Mouse (Mus musculus): ENCODE data around the gene Rmi2. TPM values are rescaled to one million over a fixed set of nuclear protein-coding genes. Genes with fewer than 3 reads are reported as not detected.
"Not testable (repeated sequence)": the region's sequence is repeated elsewhere in the genome, so short reads cannot be mapped to it uniquely, and the experiment has no call there.

Rmi2 gene
- total RNA-seq (2014; fragmentation: Nextera tagmentation), result 10.5 and 13.9 TPM in 2 replicates
- 5.4 and 5.5 TPM in 2 replicates for total RNA-seq (2017)

GRCm38 (mm10) chr16:10834911-10835587 lies at the start of gene Rmi2:
TSS of gene Rmi2 (plus strand) at chr16:10835059.
- peak; percentile 62 for ATAC-seq (replicated peaks; ENCODE audit: poor library complexity, severe bottlenecking)

- peak; percentile 52 for ATAC-seq (replicated peaks; ENCODE audit: poor library complexity, severe bottlenecking)
These were observed 49.3 kb upstream of the Rmi2 start, which contains the start of gene Socs1 for GRCm38 (mm10) chr16:10785371-10786231. TSS of gene Socs1 (minus strand) at chr16:10785536.

DNA sequence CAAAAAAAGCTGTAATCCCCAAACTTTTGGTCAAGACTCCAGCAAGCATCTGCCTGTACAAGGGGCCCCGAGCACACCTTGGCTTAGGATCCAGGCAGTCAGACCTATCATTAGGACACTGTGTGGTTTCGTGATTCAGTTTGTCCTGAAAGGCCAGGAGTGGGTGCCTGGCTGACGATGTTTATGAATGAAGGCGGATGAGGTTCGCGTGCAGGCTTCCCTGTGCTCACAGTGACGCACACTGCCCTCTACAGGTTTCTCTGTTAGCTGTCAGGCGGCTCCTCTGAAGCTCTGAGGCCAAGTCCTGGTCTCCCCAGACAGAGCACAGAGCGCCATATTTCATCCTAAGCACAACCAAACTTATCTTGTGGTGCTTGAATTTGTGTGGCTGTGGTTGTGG lies 48.6 kb upstream of the Rmi2 start:
- peak; percentile 45 for ATAC-seq (replicated peaks; ENCODE audit: poor library complexity, severe bottlenecking)

DNA sequence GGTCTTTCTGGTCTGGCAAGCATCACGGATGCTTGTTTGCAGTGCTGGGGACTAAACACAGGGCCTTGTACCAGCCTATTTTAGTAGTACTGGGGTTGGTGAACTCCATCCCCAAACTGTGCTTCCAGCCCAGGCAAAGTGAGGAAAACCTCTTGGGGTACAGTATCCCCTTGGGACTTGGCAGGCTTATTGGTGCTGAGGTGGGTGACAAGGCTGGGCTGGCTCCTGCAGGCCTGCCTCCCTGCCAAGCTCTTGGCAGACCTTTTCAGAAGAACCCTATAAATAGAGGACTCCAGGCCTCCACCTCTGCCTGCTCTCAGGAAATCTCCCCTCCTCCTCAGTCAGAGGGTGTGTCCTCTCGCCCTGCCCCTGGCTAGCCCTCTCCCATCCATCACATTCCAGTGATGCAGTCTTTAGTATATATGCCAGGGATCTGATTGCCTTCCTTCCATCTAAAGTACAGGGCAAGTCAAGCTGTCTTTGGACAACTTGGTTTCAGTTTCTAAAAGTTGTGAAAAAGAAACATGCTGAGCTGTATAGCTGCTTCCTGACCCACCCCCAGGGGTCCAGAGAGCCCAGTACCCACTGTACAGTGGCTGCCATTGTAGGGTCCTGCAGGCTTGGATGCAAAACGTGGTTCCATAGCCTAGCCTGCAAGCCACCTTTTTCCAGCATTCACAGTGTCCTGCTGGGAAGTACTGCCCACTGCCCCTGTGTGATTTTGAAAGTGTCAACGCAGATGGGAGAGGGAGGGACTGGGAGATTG lies 47.9 kb upstream of the Rmi2 start:
- no peak for ATAC-seq (replicated peaks; ENCODE audit: poor library complexity, severe bottlenecking)

DNA sequence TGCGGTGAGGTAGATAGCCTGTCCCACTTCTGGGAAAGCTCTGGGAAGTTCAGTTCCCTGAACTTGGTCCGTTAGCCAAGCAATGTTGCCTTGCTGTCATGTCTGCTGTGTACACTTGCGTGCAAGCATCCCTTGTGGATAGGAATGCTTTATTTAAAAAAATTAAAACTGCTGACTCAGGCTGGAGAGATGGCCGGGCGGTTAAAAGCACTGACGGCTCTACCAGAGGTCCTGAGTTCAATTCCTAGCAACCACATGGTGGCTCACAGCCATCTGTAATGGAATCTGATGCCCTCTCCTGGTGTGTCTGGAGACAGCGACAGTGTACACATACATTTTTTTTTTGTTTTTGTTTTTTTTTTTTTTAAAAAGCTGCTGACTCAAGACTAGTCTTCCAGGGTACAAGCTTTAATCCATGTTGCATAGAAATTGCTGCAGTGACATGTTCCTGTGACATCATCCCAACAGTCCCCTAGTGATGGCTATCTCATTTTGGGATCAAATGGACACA lies 47.3 kb upstream of the Rmi2 start:
- no peak for ATAC-seq (replicated peaks; ENCODE audit: poor library complexity, severe bottlenecking)

DNA sequence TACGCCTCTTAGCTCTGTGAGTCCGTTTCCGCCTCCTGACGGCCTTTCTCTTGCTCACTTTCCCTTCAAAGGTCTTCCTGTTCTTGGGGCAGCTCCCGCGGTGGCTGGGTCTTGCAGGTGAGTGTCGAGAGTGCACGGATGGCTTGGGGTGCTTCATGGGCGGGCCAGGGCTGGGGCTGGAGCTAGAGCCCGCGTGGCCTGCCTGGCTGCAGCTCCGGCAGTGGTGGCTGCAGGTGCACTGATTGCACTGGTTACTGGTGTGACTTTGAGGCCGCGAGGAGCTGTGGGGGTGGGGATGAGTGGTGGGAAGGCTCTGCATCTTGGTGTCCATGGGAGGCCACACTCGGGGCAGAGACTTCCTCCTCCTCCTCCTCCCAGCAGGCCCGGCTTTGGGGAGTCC lies 46.6 kb upstream of the Rmi2 start, which contains the start of gene Tnp2:
TSS of gene Tnp2 (minus strand) at position 390 of the 400 bp plus-strand sequence.
- no peak for ATAC-seq (replicated peaks; ENCODE audit: poor library complexity, severe bottlenecking)

GRCm38 (mm10) chr16:10788866-10789265 lies 46.0 kb upstream of the Rmi2 start:
- ATAC-seq (replicated peaks; ENCODE audit: poor library complexity, severe bottlenecking), result no peak

DNA sequence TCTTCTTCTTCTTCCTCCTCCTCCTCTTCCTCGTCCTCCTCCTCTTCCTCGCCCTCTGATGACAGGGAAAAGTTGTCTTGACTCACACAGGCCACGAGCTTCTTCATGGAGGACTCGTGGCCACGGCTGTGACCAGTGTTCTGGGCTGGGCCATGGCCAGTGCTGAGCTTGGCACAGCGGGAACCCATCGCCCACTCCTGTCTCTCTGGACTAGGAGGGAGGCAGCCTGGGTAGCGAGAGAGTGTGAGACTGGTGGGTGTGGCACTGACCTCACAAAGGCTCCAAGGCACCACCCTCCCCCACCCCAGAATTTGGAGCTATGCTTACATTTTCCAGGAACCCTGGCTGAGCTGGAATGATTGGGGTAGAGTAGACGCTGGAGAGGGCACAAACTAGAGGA lies 44.2 kb upstream of the Rmi2 start, which contains the start of gene Prm3:
TSS of gene Prm3 (minus strand) at position 213 of the 400 bp plus-strand sequence.
- ATAC-seq (replicated peaks; ENCODE audit: poor library complexity, severe bottlenecking), result no peak

DNA sequence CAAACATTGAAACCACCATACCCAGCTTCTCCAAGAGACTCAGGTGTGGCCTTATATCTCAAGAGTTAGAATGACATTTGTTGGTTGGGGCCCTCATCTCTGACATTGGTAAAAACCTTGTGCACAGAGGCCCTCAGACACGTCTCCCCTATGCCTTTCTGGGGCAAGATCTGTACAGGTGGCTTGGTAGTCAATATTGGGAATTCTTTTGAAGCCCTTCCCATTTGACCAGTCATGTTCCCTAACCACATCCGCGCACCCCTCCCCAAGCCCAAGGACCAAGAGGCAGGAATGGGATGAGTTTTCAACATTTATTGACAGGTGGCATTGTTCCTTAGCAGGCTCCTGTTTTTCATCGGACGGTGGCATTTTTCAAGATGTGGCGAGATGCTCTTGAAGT lies 38.8 kb upstream of the Rmi2 start, which contains the start of gene Prm2:
TSS of gene Prm2 (minus strand) at position 101 of the 400 bp plus-strand sequence.
- ATAC-seq (replicated peaks; ENCODE audit: poor library complexity, severe bottlenecking), result no peak

GRCm38 (mm10) chr16:10802420-10802819 lies 32.4 kb upstream of the Rmi2 start:
- ATAC-seq (replicated peaks; ENCODE audit: poor library complexity, severe bottlenecking), result not testable (repeated sequence)

GRCm38 (mm10) chr16:10805789-10806527 lies 28.9 kb upstream of the Rmi2 start, which contains the start of gene Prm1:
TSS of gene Prm1 (minus strand) at chr16:10805839.
- ATAC-seq (replicated peaks; ENCODE audit: poor library complexity, severe bottlenecking), result no peak

GRCm38 (mm10) chr16:10810376-10810775 lies 24.5 kb upstream of the Rmi2 start:
- ATAC-seq (replicated peaks; ENCODE audit: poor library complexity, severe bottlenecking), result no peak

DNA sequence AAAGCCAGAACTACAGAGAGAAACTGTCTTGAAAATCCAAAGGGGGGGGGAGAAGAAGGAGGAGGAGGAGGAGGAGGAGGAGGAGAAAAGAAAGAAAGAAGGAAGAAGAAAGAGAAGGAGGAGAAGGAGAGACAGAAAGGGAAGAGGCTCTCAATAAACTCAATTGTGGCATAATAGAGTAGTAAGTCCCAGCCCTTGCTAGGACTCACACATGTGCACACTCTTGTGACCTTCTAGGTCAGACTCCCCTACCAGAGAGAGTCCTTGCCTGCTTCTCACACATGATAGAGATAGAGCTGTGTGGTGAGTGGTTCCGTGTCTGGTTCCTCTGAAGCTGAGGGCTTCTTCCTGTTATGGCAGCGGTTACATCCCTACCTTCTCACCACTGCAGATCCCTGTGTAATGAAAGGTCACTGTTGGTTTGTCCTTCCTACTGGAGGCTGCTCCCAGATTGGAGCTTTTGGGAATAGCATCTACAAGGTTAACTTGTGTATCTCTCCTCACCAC lies 21.9 kb upstream of the Rmi2 start, which contains the start of gene Gm11172:
TSS of gene Gm11172 (plus strand) at position 51 of the 507 bp plus-strand sequence.
- ATAC-seq (replicated peaks; ENCODE audit: poor library complexity, severe bottlenecking), result peak; percentile 54

- ATAC-seq (replicated peaks; ENCODE audit: poor library complexity, severe bottlenecking), result no peak
These were observed 21.1 kb upstream of the Rmi2 start for GRCm38 (mm10) chr16:10813726-10814125.

DNA sequence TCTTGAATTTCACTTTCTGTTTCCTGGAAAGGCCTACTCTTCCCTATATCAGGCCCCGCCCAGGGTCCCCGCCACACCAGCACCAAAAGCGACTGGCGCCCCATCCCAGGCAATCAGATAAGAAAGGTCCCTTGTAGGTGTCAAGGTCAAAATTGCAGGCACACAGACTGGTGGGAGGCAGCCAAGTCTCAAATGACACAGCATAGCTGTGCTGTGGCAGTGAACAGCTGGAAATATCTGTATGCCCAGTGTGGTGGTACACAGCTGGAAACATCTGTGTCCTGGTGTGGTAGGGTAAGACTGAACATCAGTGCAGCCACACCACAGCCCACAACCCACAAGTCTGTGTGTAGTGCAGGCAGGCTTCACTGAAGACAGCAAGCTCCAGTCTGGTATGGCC lies 20.0 kb upstream of the Rmi2 start:
- ATAC-seq (replicated peaks; ENCODE audit: poor library complexity, severe bottlenecking), result 0 out of 2 replicates have a peak, but pooled peaks have one; percentile 8

DNA sequence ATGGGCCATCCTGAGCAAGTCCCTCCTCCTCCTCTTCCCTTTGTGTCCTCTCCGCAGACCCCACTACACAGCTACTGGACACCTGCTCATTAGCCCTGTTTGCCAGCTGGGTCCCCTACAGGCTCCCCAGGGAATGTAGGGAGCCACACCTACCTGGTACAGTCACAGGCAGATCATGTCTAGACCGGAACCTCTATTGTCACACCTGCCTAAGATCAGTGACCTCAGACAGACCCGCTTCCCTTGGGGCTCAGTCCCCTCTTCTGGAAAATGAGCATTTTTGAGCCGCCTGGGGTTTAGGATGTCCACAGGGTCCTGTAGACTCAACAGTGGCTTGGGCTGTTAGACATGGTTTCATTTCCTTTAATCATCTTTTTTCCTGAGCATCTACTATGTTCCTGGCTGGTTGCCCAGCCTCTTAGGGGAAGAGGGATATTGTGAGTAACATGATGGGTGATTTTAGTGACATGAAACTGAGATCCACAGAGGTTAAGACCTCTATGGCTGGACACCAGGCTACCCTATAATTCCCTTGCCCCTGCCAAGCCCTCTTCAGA lies 16.2 kb upstream of the Rmi2 start:
- peak; percentile 69 for ATAC-seq (replicated peaks; ENCODE audit: poor library complexity, severe bottlenecking)

DNA sequence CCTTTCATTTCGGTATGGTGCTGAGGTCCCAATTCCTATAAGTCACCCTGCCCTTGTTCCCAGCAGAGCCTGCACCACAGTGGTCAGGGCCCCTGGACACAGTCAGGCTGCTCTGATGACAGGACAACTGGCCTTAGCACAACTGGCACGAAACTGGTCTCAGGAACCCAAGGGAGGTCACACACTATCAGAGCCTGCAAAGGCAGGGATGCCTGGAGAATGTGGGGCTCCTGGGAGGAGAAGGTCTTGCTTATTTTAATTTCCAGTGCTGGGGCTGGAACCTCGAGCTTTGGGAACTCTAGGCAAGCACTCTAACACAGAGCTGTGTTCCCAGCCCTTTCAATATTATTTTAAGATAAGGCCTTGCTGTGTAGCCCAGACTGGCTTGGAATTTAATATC lies 14.9 kb upstream of the Rmi2 start:
- ATAC-seq (replicated peaks; ENCODE audit: poor library complexity, severe bottlenecking), result no peak

GRCm38 (mm10) chr16:10821387-10821786 lies 13.5 kb upstream of the Rmi2 start:
- no peak for ATAC-seq (replicated peaks; ENCODE audit: poor library complexity, severe bottlenecking)

- no peak for ATAC-seq (replicated peaks; ENCODE audit: poor library complexity, severe bottlenecking)
These were observed 10.3 kb upstream of the Rmi2 start for GRCm38 (mm10) chr16:10824536-10824935.

Measured in granulocyte monocyte progenitor cell, adult 5-6 weeks (primary cell).